Mouse (Mus musculus) yolk sac, embryonic 10.5 days (tissue): ENCODE measurements around the gene Ptcd1.
A peak's percentile ranks its signal among the peaks of the same experiment; 100 is the strongest.
"Not testable (repeated sequence)": the region's sequence is repeated elsewhere in the genome, so short reads cannot be mapped to it uniquely, and the experiment has no call there.

ENCODE experiments used
- DNase-seq: peaks from one replicate; pipeline ENCODE4 v3.0.0-alpha.2; 2017; ENCODE audit warnings: low spot score

Gene Ptcd1

DNA sequence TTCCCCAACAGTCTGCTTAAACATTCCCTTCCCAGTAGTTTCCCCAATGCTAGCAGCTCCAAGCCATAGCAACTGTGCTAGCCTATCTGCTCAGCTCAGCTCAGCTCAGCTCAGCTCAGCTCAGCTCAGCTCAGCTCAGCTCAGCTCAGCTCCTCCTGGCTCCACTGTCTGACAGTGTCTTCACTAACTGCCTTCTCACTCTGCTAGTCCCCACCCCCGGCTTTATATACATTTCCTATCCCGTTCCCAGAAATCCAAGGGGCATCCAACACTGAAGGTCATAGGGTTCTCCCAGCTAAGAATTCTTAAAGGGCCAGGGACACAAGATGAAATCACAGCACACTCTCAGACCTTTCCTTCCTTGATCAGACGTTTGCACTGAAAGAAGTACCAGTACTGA lies 2.2 kb downstream of the Ptcd1 start:
- no peak for DNase-seq

DNA sequence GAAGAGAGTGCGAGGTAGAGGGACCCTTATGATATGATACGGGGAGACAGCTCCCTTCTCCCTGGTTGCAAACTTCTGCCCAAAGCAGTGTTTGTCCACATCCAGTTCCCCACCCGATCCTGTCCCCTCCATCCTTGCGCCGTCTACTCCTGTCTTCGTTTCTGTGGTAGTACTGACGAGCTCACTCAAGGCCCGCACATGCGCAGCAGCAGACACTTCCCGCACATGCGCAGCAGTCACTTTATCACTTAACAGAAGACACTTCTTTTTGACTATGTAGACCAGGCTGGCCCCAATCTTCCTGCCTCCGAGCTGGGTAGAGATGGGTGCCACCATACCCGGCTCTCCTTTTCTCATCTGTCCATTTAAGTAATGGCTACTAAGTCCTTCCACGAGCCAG lies 5.5 kb downstream of the Ptcd1 start:
- no peak for DNase-seq

DNA sequence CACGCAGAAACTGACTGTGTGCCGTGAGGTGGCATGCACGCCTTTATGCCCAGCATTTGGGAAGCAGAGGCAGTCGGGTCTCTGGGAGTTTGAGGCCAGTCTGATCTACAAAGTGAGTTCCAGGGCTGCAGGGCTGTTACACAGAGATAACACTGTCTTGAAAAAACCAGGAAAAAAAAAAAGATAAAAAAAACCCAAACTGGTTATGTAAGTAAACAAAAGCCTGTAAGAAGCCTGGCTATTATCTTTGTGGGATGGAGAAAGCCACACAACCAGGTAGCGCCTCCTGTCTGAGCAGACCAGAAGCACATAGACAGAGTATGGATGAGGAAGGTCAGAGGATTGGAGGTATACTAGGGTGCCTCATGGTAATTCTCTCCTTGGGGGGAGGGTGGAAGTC lies 14.2 kb downstream of the Ptcd1 start:
- no peak for DNase-seq

DNA sequence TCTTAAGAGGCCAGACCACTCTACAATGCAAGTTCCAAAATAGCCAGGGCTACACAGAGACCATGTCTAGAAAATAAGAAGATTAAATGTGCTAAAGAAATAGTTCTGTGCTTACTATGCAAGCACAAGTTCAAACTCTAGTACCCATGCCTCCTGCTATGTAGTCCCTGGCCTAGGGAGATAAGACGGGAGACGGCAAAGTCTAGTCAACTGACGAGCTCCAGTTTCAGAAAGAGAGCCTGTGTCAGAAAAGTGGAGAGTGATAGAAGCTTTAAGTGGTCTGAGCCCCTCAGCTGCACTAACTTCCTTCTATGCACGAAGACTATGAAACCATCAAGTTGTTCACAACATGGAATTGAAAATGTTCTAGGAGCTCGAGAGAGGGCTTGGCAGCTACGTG lies 17.6 kb downstream of the Ptcd1 start:
- no peak for DNase-seq

DNA sequence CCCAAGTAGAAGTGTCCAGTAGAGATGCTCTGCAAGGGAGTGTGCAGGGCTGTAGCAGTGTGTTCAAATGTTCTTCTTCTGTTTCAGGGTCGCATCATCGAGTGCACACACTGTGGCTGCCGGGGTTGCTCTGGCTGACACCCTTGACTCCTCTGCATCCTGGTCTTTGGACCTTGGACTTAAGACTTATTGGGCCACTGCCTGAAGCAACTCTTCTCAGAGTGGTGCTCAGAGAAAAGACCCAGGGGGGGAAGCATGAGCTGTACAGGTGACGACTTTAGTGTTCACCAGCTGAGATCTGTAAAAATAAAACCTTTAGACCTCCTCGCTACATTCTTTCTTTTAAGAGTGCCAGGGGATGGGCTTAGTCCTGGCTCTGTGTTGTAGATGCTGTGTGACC lies 19.2 kb downstream of the Ptcd1 start:
- DNase-seq: peak; percentile 61

DNA sequence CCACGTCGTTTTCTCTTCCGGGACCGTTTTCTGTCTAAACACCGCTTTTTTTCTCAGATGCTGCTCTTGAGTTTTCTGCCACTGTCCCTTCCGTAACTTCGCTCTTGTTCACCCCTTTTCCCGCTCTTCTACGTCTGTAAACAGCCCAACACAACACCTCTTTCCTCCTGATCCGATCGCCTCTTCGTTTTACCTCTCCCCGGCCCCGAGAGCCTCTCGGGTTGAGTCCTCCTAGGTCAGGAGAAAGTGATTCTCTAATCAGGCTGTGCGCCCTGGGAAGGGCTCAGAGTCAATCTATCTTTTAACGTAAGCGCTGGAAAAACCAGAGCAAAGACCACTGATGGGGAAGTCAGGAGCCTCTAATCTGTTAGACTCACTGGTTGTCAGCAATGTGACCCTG lies 26.3 kb downstream of the Ptcd1 start:
- DNase-seq: no peak

DNA sequence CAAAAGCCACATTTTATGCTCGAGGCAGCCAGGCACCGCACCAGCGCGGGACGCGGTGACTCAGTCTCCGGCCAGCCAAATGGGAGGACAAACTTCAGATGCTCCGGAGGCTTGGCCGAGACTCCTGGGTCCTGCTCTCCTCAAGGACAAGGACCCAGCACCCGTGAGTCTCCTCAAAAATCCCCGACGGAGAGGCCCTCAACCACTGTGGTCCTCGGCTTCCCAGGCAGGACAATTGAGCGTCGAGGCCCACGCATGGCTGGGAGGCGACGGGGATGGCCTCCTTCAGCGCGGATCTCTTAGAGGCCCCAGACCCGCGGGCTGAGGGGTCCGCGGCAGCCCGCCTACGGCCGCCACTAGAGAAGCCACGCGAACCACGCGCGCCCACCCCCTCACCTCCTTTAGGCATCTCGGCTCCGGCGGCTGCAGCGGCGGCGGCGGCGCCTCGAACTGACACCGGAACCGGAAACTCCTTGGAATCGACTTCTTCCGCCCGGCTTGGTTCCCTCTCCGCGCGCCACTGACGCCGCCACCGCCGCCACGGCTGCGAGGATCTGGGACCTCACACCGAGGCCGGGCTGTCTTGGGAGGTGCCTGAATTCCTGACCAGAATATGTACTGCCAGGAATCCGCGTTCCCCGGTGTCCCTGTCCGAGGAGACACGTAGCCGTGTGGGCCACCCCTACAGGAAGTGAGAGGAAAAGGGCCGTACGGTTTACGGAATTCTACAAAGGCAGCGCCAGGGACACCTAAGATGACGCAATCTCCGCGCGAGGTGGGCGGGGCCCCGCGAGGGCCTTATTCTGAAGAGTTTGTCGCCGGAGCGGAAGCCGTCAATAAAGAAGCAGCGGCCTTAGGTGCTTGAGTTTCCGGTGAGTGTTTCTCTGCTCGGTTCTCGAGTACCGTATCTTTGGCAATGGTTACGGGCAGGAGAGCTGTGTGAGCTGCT lies 27.1 kb downstream of the Ptcd1 start, which contains the start of the genes Pdap1 and Bud31:
Gene Pdap1 (minus strand): TSS at position 668 of the 949 bp plus-strand sequence.
Gene Bud31 (plus strand): TSS at position 792 of the 949 bp plus-strand sequence.
- DNase-seq: peak; percentile 94

DNA sequence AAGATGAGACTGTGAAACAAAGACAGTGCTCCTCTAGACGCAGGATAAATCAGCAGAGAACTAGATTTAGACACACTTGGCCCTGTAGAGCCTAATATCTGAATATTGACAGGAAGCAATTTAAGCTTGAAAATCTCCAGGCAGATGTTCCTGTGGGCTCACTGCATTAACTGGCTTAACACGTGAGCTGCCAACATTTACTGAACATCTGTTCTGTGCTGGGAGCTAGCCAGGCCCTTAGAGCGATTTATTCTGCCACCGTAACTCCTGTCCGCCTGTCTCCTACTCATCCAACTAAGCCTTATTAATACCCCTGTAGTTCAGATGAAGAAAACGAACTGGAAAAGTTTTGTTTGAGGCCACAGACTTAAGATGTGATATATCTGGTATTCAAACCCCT lies 28.1 kb downstream of the Ptcd1 start:
- no peak for DNase-seq

DNA sequence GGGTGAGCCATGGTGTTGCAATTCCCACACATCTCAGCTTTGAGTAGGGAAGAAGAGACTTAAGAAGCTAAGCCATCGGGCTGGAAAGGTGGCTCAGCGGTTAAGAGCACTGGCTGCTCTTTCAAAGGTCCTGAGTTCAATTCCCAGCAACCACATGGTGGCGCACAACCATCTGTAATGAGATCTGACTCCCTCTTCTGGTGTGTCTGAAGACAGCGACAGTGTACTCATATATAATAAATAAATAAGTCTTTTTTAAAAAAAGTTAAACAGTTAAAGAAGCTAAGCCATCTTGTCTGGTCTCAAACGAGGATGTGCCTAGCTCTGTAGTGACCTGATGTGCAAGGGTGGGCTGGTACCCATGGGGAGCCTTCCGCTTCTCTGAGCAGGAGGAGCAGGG lies 33.6 kb downstream of the Ptcd1 start:
- not testable (repeated sequence) for DNase-seq

DNA sequence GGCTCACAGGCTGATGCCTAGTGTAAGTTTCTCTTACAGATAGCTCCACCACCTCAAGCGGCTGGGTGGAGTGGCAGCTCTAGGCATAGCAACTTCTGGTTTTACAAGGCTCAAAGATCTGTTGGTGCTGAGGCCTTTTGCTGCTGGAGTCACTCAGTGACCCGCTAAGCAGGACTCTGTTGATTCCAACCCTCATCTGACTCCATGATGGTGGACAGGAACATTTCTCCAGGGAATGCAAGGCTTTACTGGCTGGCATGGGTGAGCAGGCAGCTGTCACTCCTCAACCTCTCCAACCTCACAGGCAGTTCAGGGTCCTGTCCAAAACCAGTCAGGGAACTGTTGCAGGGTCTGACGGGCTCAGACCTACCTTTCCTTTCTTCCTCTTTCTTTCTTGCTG lies 35.9 kb downstream of the Ptcd1 start:
- no peak for DNase-seq

DNA sequence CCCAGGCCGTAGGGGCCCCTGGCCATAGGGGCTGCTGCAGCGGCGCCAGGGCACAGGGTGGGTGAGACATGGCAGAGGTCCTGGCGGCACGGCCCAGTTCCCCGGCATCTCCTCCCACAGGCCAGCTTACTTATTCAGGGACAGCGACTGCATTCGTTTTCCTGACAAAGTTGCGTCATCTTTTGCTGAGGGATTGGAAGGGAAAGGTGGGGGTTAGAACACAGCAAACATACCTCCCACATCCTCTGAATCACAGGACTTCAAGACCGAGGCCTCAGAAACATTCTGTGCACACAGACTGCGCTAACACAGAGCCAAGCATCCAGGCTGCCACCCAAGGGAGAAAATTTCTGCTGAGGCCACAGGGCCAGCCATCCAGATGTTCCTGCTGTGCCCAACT lies 36.7 kb downstream of the Ptcd1 start:
- peak; percentile 47 for DNase-seq

DNA sequence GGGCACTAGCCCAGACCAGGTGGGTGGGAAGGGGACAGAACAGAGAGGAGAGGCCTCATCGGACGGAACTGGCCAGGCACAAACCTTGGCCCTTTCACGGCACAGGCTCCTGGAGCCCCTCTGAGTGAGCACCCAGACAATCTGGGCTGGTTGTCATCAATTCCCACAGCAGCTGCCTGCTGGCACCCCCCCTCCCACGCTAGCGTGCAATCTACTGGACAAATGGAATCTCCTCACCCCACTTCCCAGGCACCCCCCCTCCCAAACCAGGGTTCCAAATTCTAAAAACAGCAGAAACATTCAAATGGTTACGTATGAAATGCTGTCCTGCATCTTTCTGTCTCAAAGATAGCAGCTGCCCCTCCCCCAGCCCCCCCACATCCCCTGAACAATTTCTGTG lies 37.1 kb downstream of the Ptcd1 start:
- DNase-seq: not testable (repeated sequence)

DNA sequence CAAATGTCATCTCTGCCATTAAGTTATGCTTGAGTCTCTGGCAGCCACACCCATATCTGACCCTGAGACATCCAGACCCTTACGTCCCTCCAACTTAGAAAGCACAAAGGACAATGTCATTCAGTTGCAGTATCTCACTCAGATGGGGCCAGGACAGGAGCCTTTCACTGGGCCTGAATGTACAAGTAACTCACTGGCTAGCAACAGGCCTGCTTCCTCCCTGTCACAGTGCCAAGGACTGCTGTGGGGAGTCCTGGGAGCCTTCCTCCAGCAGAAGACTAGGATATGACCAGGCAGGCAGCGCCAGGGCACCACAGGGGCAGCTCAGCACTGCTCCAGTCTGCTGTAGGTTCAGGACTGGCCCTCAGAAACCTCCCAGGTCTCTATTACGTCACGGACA lies 37.8 kb downstream of the Ptcd1 start:
- no peak for DNase-seq

DNA sequence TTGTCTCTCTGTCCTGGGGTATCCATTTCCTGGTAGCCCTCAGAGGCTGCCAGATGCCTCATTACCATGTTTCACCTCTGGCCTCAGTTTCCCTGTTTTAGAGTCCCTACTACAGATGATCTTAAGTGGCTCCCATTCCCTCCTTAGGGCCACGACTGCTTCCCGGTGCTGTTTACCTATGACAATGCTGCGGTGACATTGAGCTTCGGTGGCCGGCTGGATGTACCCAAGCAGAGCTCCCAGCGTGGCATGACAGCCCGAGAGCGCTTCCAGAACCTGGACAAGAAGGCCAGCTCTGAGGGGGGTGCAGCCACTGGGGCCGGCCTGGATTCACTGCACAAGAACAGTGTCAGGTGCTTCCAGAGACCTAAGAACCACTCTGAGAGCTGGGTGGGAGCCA lies 40.3 kb downstream of the Ptcd1 start:
- no peak for DNase-seq

DNA sequence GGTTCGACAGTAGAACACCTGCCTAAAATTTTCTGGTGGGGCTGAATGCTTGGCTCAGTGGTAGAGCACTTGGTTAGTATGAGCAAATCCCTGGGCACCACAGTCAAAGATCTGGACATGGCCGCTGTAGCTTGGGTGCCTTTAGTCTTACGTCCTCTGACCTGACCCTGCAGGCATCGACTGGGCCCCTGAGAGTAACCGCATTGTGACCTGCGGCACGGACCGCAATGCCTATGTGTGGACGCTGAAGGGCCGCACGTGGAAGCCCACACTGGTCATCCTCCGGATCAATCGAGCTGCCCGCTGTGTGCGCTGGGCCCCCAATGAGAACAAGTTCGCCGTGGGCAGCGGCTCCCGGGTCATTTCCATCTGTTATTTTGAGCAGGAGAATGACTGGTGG lies 43.5 kb downstream of the Ptcd1 start:
- DNase-seq: no peak

DNA sequence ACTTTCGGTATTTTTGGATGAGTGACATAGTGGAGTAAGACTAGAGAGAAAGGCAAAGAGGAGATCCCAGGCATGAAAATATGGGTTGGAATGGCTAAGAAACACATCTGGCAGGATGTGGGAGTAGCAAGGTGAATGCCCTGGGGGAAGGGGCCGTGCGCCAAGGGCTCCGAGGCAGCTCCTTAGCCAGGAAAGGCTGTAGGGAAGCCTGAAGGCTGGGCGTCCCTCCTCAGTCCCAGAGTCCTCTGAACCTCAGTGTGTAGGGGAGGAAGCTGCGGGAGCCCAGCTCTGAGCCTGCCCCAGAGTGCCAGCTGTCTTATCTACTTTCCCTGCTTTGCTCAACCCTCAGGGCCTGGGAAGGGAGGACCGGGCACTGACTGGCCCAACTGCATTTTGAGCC lies 46.0 kb downstream of the Ptcd1 start:
- DNase-seq: no peak

DNA sequence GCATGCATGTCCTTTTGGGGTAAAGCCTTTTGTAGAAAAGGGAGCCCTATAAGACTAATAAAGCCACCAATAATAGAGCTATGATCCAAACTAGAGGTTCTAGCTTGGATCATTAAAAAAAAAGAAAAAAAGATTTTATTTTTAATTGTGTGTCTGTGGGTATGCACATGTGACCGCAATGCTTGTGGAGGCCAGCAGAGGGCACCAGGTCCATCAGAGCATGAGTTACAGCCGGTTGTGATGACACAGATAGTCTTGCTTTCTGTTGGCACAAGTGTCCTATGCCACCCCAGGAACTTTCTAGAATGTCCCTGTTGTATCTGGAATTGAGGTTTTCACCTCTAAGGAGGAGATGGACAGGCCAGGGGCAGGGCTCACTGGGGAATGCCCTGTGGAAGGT lies 47.5 kb downstream of the Ptcd1 start:
- DNase-seq: no peak

DNA sequence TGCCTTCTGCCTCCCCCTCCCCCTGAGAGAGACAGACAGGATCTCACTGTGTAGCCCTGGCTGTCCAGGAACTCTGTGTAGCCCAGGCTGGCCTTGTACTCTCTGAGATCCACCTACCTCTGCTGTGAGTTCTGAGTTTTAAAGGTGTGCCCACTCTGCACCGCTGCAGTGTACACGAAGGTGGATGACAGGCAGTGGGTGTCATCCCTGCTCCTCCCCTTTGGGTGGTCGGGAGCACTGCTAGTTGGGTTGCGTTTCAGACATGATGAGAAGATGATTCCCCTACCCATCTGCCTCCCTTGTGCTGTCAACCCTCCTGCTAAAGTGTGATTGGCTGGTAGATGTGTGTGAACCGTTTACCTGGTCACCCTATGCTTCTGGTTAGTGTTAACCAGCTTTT lies 48.4 kb downstream of the Ptcd1 start:
- DNase-seq: no peak

DNA sequence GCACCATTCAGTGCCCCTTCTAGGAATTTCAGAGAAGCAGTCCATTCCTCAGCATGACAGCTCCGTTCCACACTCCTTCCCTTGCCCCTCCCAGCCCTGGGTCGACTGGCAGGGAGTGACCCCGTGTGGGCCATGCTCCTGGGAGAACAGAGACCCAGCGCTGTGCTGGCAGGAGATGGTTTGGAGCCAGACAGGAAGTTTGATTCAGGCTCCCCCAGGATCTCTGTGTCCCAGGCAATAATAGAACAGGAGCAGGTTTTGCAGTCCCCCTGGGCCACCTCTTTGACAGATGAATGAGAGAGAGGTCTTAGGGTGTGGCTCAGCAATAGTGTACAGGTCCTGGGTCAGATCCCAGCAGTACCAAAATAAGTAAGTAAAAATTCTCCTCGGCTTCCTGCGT lies 48.9 kb downstream of the Ptcd1 start:
- no peak for DNase-seq

DNA sequence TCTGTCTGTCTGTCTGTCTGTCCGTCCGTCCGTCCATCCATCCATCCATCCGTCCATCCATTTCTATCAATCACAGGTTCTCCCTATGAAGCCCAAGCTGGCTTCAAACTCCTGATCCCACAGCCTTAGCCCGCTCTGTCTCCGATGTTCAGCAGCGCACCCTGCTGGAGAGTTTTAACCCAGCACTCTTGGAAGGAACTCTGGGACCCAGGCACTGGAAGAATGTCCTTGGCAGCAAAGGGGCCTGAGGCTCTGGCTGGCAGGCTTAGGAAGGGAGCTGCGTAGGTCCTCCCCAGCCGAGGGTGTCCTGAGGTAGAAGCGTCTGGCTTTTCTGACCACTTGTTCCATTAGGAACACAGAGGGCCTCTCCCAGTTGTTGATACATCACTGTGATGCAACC lies 50.0 kb downstream of the Ptcd1 start:
- no peak for DNase-seq

DNA sequence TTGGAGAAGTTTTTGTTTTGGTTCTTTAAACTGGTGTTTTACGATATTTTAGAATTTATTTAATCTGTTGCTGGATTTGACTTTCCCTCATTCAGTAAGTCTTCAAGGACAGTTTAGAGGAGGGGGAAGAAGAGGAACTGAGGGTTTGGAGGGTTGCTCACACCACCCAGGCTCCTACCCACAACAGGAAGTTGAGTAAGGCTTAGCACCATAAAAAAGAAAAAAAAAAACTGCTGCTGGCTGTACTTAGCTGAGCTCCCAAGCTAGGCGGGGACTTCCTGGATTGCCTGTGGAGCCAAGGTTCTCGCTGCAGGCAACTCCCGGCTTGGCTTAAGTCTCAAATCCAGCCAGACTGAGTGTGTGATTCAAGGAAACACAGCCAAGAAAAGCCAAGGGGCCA lies 50.6 kb downstream of the Ptcd1 start:
- DNase-seq: peak; percentile 52

DNA sequence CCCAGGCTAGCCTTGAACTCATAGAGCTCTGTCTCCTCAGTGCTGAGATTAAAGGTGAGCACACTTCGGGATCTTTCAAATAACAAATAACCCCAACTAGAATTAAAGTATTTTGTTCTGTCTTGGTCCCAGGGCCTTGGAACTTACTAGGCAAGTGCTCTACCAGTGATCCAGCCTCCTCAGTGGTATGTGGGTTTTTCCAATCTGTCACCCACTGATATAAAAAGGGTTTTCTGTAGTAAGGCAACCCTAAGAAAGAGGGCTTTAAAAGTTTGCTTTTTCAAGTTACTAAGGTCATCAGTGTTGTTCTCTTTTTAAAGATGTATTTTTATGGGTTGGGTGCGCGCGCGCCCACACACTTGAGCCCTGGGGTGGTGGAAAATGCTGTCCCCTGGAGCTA lies 51.2 kb downstream of the Ptcd1 start:
- no peak for DNase-seq

DNA sequence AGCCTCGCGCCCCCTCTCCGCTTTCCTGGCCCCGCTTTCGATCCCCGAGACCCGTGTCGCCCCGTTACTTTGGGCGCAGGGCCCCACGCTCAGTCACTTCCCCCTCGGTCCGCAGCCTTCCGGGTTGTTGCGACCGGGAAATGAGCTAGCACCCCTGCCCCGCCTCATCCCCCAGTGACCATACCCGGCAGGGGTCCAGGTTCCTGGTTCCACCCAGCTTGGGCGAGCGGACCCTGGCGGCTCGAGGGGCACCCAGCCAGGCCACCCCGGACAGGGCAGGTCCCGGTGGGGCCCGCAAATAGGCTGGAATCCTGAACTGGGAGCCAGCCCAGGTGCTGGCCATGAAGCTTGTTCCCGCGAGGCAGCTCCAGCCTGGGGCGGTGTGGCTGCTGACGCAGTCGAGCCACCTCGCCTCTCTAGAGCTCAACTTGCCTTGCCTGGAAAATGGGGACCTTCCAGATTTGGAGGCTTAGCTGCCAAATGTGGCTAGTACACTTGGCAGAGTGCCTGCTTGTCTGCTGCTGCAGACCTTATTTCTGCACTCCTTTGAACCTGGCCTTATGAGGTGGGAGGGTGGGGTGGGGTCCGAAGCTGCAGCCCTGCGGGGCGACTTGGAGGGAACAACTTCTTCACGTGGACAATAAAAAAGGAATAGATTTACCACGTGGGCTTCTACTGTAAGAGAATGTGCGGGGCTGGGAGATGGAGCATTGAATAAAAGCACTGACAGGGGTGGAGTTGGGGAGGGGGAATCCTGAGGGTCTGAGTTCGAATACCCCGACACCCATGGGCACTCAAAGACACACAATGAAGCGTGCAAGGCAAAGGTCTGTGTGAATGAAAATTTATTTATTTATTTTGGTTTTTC lies 52.1 kb downstream of the Ptcd1 start:
- peak; percentile 60 for DNase-seq
